11 mouse cellular contexts compared by ENCODE assay signal in genomic region chr15:97196644-97197043, GRCm38 (mm10).
"Had no signal": no experiment of that assay in that cellular context is flagged by ENCODE, and none has a peak within 500 bp of the region (broad histone marks: within the 10 kb centered on the region; RNA-seq: fewer than 3 reads in every experiment).

No protein-coding gene starts in this region.

- DNase-seq: right cerebral cortex, adult 18-20 months; right cerebral cortex, postnatal 14 days; right cerebral cortex, postnatal 25 days; right cerebral cortex, postnatal 4 days; spleen, adult 18-20 months; thymus, adult 18-20 months; thymus, adult 2 months; thymus, postnatal 14 days; thymus, postnatal 25 days; thymus, postnatal 36 days; thymus, postnatal 4 days had no signal
